Mouse (Mus musculus) erythroblast, embryonic 14.5 days (primary cell): Measurements from ENCODE around the gene Pten.

ENCODE experiments used
- GATA1 ChIP-seq: IDR thresholded peaks from 2 replicates; pipeline ENCODE4 v1.6.1; 2012; ENCODE audit warnings: low read length, inconsistent platforms, mixed read lengths
- TAL1 ChIP-seq: IDR thresholded peaks from 3 replicates; pipeline ENCODE4 v1.6.1; 2012; ENCODE audit warnings: low read length, inconsistent platforms, mixed read lengths

DNA sequence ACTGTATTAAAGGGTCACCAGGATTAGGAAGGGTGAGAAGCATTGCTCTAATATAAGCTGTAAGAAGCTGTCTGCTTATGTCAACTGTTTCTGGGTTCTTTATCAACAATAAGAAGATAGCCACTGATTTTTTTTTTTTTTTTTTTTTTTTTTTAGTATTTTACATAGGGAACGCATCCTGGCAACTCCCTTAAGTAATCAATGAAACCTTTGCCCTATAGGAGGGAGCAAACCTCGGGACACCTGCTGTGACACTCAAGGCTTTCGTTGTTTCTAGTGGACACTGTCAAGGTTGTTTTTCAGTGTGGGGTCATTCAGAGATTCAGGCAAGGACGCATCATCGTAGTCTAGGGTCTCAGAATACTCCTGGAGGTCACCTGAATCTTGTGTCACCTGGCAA, 111.3 kb downstream of the Pten start:
- TF ChIP-seq TAL1 (no peak; the same call in 2 of the 3 replicates), GATA1 (no peak)
